Mouse (Mus musculus): ENCODE results near the gene Sms. TPM values are rescaled to one million over a fixed set of nuclear protein-coding genes. Genes with fewer than 3 reads are reported as not detected.

The Sms gene
- polyA plus RNA-seq, 1 experiment from 2014 or later: 31.2 TPM

- Histone ChIP-seq H3K4me2 (no peak overlapping the region), H3K27me3 (replicated peaks) (no peaks in the 10 kb centered on the region), H3K9me3 (replicated peaks) (no peaks in the 10 kb centered on the region), H3K4me3 (no peak overlapping the region), H3K4me1 (no peaks in the 10 kb centered on the region), H3K27ac (no peak overlapping the region), H3K9ac (no peak overlapping the region), H3K36me3 (no peaks in the 10 kb centered on the region)
- 74% methylated on average over 1 of the region's 1 CpGs for WGBS (ENCODE audit: insufficient replicate concordance)
- ATAC-seq: no peak
Observed at GRCm38 (mm10) chrX:157434768-157435167, 57.3 kb downstream of the Sms start.

- Histone ChIP-seq H3K36me3 (no peaks in the 10 kb centered on the region), H3K4me1 (no peaks in the 10 kb centered on the region), H3K9ac (no peak overlapping the region), H3K27me3 (replicated peaks) (no peaks in the 10 kb centered on the region), H3K27ac (no peak overlapping the region), H3K4me2 (no peak overlapping the region), H3K9me3 (replicated peaks) (no peaks in the 10 kb centered on the region), H3K4me3 (no peak overlapping the region)
- 24% methylated on average over 2 of the region's 2 CpGs for WGBS (ENCODE audit: insufficient replicate concordance)
- no peak for ATAC-seq
Observed at GRCm38 (mm10) chrX:157419451-157419850, 72.6 kb downstream of the Sms start.

GRCm38 (mm10) chrX:157415212-157415611 is 76.9 kb downstream of the Sms start, which contains the start of gene Phex:
TSS of gene Phex (minus strand) at chrX:157415312.
- H3K4me1 ChIP-seq: no peaks in the 10 kb centered on the region
- no peak for ATAC-seq
- no peak within 1 kb of the TSS for H3K4me2 ChIP-seq
- WGBS (ENCODE audit: insufficient replicate concordance): 62% methylated on average over 5 of the region's 5 CpGs
- H3K27me3 ChIP-seq (replicated peaks): no peaks in the 10 kb centered on the region
- no peak within 1 kb of the TSS for H3K27ac ChIP-seq
- no peaks in the 10 kb centered on the region for H3K36me3 ChIP-seq
- no peaks in the 10 kb centered on the region for H3K9me3 ChIP-seq (replicated peaks)
- H3K4me3 ChIP-seq: no peak within 1 kb of the TSS
- no peak within 1 kb of the TSS for H3K9ac ChIP-seq

GRCm38 (mm10) chrX:157404919-157405318 is 87.2 kb downstream of the Sms start:
- Histone ChIP-seq H3K27ac (no peak overlapping the region), H3K4me3 (no peak overlapping the region), H3K9ac (no peak overlapping the region), H3K4me1 (no peaks in the 10 kb centered on the region), H3K9me3 (replicated peaks) (no peaks in the 10 kb centered on the region), H3K4me2 (no peak overlapping the region), H3K27me3 (replicated peaks) (no peaks in the 10 kb centered on the region), H3K36me3 (no peaks in the 10 kb centered on the region)
- 55% methylated on average over 6 of the region's 6 CpGs for WGBS (ENCODE audit: insufficient replicate concordance)
- ATAC-seq: no peak

Other genes with a start within 250 kb of the Sms start
- 0.07 TPM in 2 replicates for gene Phex, start 77.0 kb downstream of the Sms start, polyA plus RNA-seq (2016; fragmentation: Nextera tagmentation; extraction: Ambion mirVana)
- 1.8 and 1.9 TPM in 2 replicates for gene Yy2, start 76.7 kb upstream of the Sms start, polyA plus RNA-seq (2016; fragmentation: Nextera tagmentation; extraction: Ambion mirVana)
- gene Mbtps2, start 106.4 kb upstream of the Sms start, polyA plus RNA-seq (2016; fragmentation: Nextera tagmentation; extraction: Ambion mirVana): 8.8 and 9.8 TPM in 2 replicates
- 0.41 and 0.47 TPM in 2 replicates for gene Smpx, start 206.6 kb upstream of the Sms start, polyA plus RNA-seq (2016; fragmentation: Nextera tagmentation; extraction: Ambion mirVana)

Data from liver, embryonic 12.5 days (tissue).